ENCODE assay signal across 23 mouse cellular contexts in the genomic region with DNA sequence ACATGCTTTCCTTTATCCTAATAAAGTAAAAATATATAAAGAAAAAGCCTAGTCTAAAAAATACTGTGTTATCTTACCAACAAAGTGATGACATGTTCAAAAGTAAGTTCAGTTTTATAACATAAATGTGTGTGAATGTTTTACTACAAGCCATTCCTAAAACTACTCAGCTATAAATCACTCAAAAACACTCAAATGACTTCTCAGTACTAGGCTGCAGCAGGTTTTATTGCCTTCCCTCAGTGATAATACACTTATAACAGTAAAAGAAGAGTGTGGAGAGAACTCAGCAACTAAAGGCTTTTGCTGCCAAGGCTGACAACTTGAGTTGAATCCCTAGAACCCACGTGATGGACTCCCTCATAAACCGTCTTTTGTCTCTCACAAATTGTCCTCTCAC.
"Had no signal": no experiment of that assay in that cellular context is flagged by ENCODE, and none has a peak within 500 bp of the region (broad histone marks: within the 10 kb centered on the region; RNA-seq: fewer than 3 reads in every experiment).

No protein-coding gene starts in this region.

- ATAC-seq: hindbrain, postnatal 0 days; inflammation-experienced regulatory T-cells, adult 6 months; liver, embryonic 12.5 days; midbrain, embryonic 13.5 days; midbrain, embryonic 16.5 days had no signal

- H3K27ac ChIP-seq: hindbrain, postnatal 0 days; limb, embryonic 10.5 days; limb, embryonic 13.5 days; liver, embryonic 12.5 days; liver, embryonic 15.5 days; lung, embryonic 15.5 days; midbrain, embryonic 10.5 days; midbrain, embryonic 13.5 days; stomach, embryonic 15.5 days had no signal

- H3K9ac ChIP-seq: limb, embryonic 13.5 days; liver, embryonic 12.5 days; liver, embryonic 15.5 days; lung, embryonic 15.5 days; midbrain, embryonic 13.5 days; stomach, embryonic 15.5 days had no signal

- DNase-seq: kidney, postnatal 10 days; layer of hippocampus, adult 9-11 months; liver; lung, adult 18-20 months; lung, postnatal 10 days; lung, postnatal 36 days; right cerebral cortex, adult 18-20 months; right cerebral cortex, postnatal 14 days; right cerebral cortex, postnatal 4 days; thymus, postnatal 25 days had no signal

- H3K4me1 ChIP-seq: limb, embryonic 10.5 days; liver, embryonic 15.5 days; lung, embryonic 15.5 days; midbrain, embryonic 10.5 days; midbrain, embryonic 13.5 days; stomach, embryonic 15.5 days had no signal

- H3K9me3 ChIP-seq: limb, embryonic 10.5 days; limb, embryonic 13.5 days; liver, embryonic 12.5 days; liver, embryonic 15.5 days; lung, embryonic 15.5 days; megakaryocyte, embryonic 14.5 days; midbrain, embryonic 10.5 days; midbrain, embryonic 13.5 days; stomach, embryonic 15.5 days had no signal

- H3K4me3 ChIP-seq: limb, embryonic 10.5 days; limb, embryonic 13.5 days; liver, embryonic 12.5 days; liver, embryonic 15.5 days; lung, embryonic 15.5 days; megakaryocyte, embryonic 14.5 days; midbrain, embryonic 10.5 days; midbrain, embryonic 13.5 days; myocyte; stomach, embryonic 15.5 days had no signal

- H3K4me2 ChIP-seq: limb, embryonic 13.5 days; liver, embryonic 12.5 days; liver, embryonic 15.5 days; lung, embryonic 15.5 days; midbrain, embryonic 13.5 days; stomach, embryonic 15.5 days had no signal

- H3K27me3 ChIP-seq: limb, embryonic 13.5 days; liver, embryonic 12.5 days; liver, embryonic 15.5 days; lung, embryonic 15.5 days; megakaryocyte, embryonic 14.5 days; midbrain, embryonic 13.5 days; stomach, embryonic 15.5 days had no signal
